Mouse (Mus musculus) Patski (cell line): ENCODE results near the gene Sp1. TPM values are rescaled to one million over a fixed set of nuclear protein-coding genes. Genes with fewer than 3 reads are reported as not detected.

Experiments used
- ATAC-seq: fragments of 100-300 bp; one replicate; pipeline ENCODE4 v1.8.0; 2021
- CTCF ChIA-PET: fragments of 350-600 bp; sonication (Branson Sonifier 250); formaldehyde crosslinking; loops from one replicate; lab custom pipeline; 2022; ENCODE audit warnings: inconsistent platforms; lab: Charles Lee
- POLR2A ChIA-PET: fragments of 350-600 bp; sonication (Branson Sonifier 250); formaldehyde crosslinking; loops from one replicate; lab custom pipeline; 2022; ENCODE audit warnings: antibody characterized with exemption, inconsistent platforms; lab: Charles Lee
- DNase-seq: peaks from one replicate; pipeline ENCODE4 v3.0.0-alpha.2; 2011; ENCODE audit warnings: low read depth, low spot score
- H3K27me3 ChIP-seq: fragments of 371-371 bp; one replicate; pipeline ENCODE4 v1.5.1; 2021
- CTCF ChIP-seq: fragments of 100-300 bp; IDR thresholded peaks from one replicate; pipeline ENCODE4 v1.5.1; 2021
- in situ Hi-C: fragments of 300-500 bp; cut with MboI; formaldehyde crosslinking; loops from 3 replicates; pipeline ENCODE4 v1.11.1; 2018; ENCODE audit warnings: low pct_unique_long_range_greater_than_20kb, mixed read lengths
- polyA plus RNA-seq: library from polyadenylated mRNA; unstranded; gene quantifications from one replicate; pipeline ENCODE4 v1.2.3, GENCODE M21; 2021

Gene Sp1
- polyA plus RNA-seq, 1 experiment from 2014 or later = 30.6 TPM

- no peaks in the 10 kb centered on the region for H3K27me3 ChIP-seq
- ChIA-PET POLR2A (interaction anchor here (0.7 kb wide), 1 partner anchor 36 kb away, joined by 8 read pairs; no protein-coding TSS in a partner anchor), CTCF (interaction anchor here (1.5 kb wide), 1 partner anchor 45 kb away, joined by 7 read pairs; no protein-coding TSS in a partner anchor)
- TF ChIP-seq CTCF = no peak
- DNase-seq (no peak), ATAC-seq (no peak)
- in situ Hi-C loops = no loop called here
Observed at GRCm38 (mm10) chr15:102426963-102427362, 21.0 kb downstream of the Sp1 start.

DNA sequence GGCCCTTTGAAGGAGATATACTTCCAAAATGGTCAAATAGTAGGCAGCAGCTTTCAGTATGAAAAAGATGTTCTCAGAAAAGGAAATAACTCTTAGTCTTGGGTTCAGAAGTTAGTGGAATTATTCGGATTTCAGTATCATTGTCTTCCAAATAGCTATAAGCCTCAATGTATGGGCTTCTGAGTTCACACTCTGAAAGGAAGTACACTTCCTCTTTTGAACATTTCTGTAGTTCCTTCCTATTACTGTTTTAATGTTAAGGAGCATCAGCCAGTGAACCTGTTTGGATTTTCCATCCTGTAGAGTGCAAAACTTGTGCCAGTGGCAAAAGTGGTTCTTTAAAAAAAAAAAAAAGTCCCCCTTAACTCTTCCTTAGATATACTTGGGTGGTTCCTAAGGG lies 26.1 kb downstream of the Sp1 start:
- ChIA-PET POLR2A (no interaction called here), CTCF (interaction anchor here (1.1 kb wide), 1 partner anchor 27 kb away, joined by 4 read pairs; the partner anchor contains the start of gene Sp1)
- DNase-seq (no peak), ATAC-seq (no peak)
- H3K27me3 ChIP-seq = no peaks in the 10 kb centered on the region
- in situ Hi-C loops = no loop called here
- TF ChIP-seq CTCF = no peak

DNA sequence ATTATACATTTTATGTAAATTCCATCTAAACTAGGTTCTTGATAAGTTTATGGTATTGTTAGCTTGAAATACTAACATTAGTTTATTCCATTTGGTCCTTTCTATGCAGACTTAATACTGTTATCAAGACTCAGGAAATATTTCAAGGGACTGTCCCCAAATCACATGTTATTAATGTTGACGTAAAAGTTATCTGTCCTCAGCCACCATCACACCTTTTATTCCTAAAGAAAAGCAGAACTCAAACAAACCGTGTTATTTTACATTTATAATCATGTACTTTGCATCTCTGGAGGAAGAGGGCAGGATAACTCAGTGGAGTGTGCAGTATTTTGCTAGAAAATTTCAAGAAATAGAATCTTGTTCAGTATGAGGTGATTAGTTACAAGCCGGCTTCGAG lies 27.2 kb downstream of the Sp1 start:
- DNase-seq (no peak), ATAC-seq (no peak)
- H3K27me3 ChIP-seq = no peaks in the 10 kb centered on the region
- ChIA-PET POLR2A (no interaction called here), CTCF (interaction anchor here (1.1 kb wide), 1 partner anchor 12 kb away, joined by 3 read pairs; no protein-coding TSS in a partner anchor)
- in situ Hi-C loops = no loop called here
- TF ChIP-seq CTCF = no peak

DNA sequence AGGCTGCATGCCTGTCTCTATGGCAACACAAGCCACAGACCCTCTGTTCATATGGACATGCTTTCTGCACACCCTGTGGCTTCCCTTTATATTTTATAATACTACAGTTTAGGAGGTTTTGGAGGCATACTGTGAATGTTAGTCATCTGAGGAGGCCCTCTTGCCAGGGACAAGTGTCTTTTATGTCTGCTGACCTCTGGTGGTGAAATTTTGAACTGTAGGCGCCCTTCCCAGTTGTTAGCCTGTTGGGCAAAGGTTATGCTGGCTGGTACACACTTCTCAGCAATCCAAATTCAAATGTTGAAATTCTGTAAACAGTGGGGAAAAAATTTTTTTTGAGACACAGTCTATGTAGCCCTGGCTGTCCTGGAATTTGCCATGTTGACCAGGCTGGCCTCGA lies 36.5 kb downstream of the Sp1 start:
- peak; percentile 86 for TF ChIP-seq CTCF
- ATAC-seq (no peak), DNase-seq (peak; percentile 37)
- in situ Hi-C loops = loop anchor here (5.0 kb wide), 1 partner anchor 55 kb away; no protein-coding TSS in a partner anchor
- H3K27me3 ChIP-seq = no peaks in the 10 kb centered on the region
- ChIA-PET POLR2A (no interaction called here), CTCF (interaction anchor here (0.7 to 1.7 kb wide), 4 partner anchors 12 to 61 kb away, joined by 3 to 4 read pairs (median 3); no protein-coding TSS in a partner anchor)

DNA sequence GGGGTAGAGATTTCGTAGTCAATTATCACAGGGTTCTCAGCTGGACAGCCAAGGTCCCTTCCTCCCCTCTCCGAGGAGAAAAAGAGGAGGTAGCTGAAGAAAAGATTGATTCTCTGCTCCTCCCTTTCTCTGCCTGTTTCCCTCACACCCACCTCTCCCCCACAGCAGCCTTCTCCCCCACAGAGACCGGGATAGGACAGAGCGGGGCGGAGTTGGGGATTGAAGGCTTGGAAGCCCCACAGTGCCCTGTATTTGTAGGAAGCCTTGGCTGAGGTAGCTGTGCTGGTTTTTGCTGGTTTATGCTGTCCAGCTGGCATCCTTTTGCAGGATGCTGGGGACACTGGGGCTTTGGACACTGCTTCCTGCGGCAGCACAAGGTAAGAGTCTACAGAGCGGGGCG lies 39.2 kb downstream of the Sp1 start, which contains the start of gene Amhr2:
TSS of gene Amhr2 (plus strand) at position 222 of the 400 bp plus-strand sequence.
- POLR2A ChIA-PET = no interaction called here
- no peak for DNase-seq
- no peak for TF ChIP-seq CTCF
- ATAC-seq = no peak
- no peaks in the 10 kb centered on the region for H3K27me3 ChIP-seq
- CTCF ChIA-PET = interaction anchor here (0.9 to 2.0 kb wide), 2 partner anchors 63 to 68 kb away, joined by 4 to 12 read pairs; no protein-coding TSS in a partner anchor
- in situ Hi-C loops = no loop called here

DNA sequence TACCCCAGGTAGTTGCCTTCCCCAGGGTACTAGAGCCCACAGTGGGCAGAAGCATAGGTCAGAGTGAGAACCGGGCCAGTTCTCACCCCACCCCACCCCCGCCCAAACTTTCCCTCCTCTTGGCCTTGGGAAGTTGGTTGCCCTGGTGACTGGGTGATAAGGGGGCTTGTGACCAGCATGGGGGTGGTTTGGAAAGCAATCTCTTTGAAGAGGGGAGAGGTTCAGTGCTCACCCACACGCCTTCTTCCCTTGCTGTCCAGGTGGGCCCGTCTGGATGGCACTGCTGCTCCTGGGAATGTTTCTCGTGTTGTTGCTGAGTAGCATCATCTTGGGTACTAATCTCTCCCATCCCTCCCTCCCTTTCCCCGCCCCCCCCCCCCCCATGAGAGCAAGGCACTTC lies 40.5 kb downstream of the Sp1 start:
- TF ChIP-seq CTCF = no peak
- in situ Hi-C loops = no loop called here
- ChIA-PET POLR2A (no interaction called here), CTCF (no interaction called here)
- no peaks in the 10 kb centered on the region for H3K27me3 ChIP-seq
- ATAC-seq = no peak
- DNase-seq = no peak

- CTCF ChIA-PET = interaction anchor here (1.4 kb wide), 1 partner anchor 28 kb away, joined by 4 read pairs; no protein-coding TSS in a partner anchor
- no peaks in the 10 kb centered on the region for H3K27me3 ChIP-seq
- in situ Hi-C loops = no loop called here
- TF ChIP-seq CTCF = no peak
- POLR2A ChIA-PET = no interaction called here
- ATAC-seq (no peak), DNase-seq (no peak)
Observed at GRCm38 (mm10) chr15:102449366-102449765, 43.4 kb downstream of the Sp1 start.

DNA sequence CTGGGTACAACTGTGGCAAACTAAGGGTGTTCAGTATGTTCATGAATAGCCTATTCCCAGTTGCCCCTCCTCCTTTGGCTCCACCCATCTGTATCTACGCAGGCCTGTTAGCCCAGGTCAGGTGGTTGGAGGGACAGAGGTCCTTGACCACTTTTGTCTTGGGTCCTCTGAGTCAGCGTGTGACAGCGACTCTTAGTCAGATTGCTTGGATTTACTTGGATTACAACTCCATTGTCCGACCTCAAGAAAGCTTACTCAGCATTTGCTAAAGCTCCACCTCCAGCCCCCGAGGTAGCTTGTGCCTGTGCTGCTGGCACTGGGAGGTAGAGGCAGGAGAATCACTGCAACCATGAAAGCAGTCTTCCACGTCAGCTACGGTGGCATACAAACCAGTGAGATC lies 45.0 kb downstream of the Sp1 start:
- TF ChIP-seq CTCF = no peak
- ChIA-PET CTCF (no interaction called here), POLR2A (interaction anchor here (0.7 kb wide), 1 partner anchor 91 kb away, joined by 3 read pairs; no protein-coding TSS in a partner anchor)
- in situ Hi-C loops = no loop called here
- peak; percentile 36 for ATAC-seq
- no peak for DNase-seq
- H3K27me3 ChIP-seq = no peaks in the 10 kb centered on the region

- DNase-seq (no peak), ATAC-seq (no peak)
- ChIA-PET POLR2A (interaction anchor here (0.7 kb wide), 1 partner anchor 92 kb away, joined by 3 read pairs; no protein-coding TSS in a partner anchor), CTCF (interaction anchor here (0.8 kb wide), 1 partner anchor 8 kb away, joined by 3 read pairs; no protein-coding TSS in a partner anchor)
- in situ Hi-C loops = no loop called here
- no peak for TF ChIP-seq CTCF
- no peaks in the 10 kb centered on the region for H3K27me3 ChIP-seq
Observed at GRCm38 (mm10) chr15:102451666-102452430, 45.9 kb downstream of the Sp1 start.

GRCm38 (mm10) chr15:102455993-102456392 lies 50.0 kb downstream of the Sp1 start:
- H3K27me3 ChIP-seq = no peaks in the 10 kb centered on the region
- CTCF ChIA-PET = interaction anchor here (1.2 kb wide), 1 partner anchor 47 kb away, joined by 3 read pairs; no protein-coding TSS in a partner anchor
- POLR2A ChIA-PET = no interaction called here
- TF ChIP-seq CTCF = peak; percentile 72
- ATAC-seq = no peak
- no peak for DNase-seq
- in situ Hi-C loops = no loop called here
